Mouse (Mus musculus) heart, embryonic 11.5 days (tissue): ENCODE measurements around the gene Mef2a. TPM values are rescaled to one million over a fixed set of nuclear protein-coding genes. Genes with fewer than 3 reads are reported as not detected.

ENCODE experiments used
- ATAC-seq: fragments of 200-750 bp; cut with Nextera tagmentation; replicated peaks from 2 replicates; pipeline ENCODE4 v1.8.0; 2017; ENCODE audit warnings: moderate library complexity; ENCODE audit not compliant: insufficient number of reproducible peaks, low FRiP score, low TSS enrichment
- H3K27ac ChIP-seq: fragments of 300-500 bp; sonication (generic); 2 replicates; pipeline ENCODE4 v1.5.1; 2014; ENCODE audit warnings: mild to moderate bottlenecking, low read depth, low read length
- H3K27me3 ChIP-seq: fragments of 300-500 bp; sonication (generic); 2 replicates; pipeline ENCODE4 v1.6.1; 2014; ENCODE audit warnings: mild to moderate bottlenecking, low read length, mixed read lengths; ENCODE audit not compliant: control insufficient read depth, insufficient read depth
- H3K36me3 ChIP-seq: fragments of 300-500 bp; sonication (generic); 2 replicates; pipeline ENCODE4 v1.6.1; 2014; ENCODE audit warnings: mild to moderate bottlenecking, low read length, moderate library complexity, mixed read lengths; ENCODE audit not compliant: control insufficient read depth, insufficient read depth
- H3K4me1 ChIP-seq: fragments of 300-500 bp; sonication (generic); 2 replicates; pipeline ENCODE4 v1.6.1; 2014; ENCODE audit warnings: low read length; ENCODE audit not compliant: control insufficient read depth, insufficient read depth
- H3K4me2 ChIP-seq: fragments of 300-500 bp; sonication (generic); 2 replicates; pipeline ENCODE4 v1.6.1; 2014; ENCODE audit warnings: mild to moderate bottlenecking, moderate library complexity
- H3K4me3 ChIP-seq: fragments of 300-500 bp; sonication (generic); 2 replicates; pipeline ENCODE4 v1.5.1; 2014; ENCODE audit warnings: low read depth, low read length
- H3K9ac ChIP-seq: fragments of 300-500 bp; sonication (generic); 2 replicates; pipeline ENCODE4 v1.6.1; 2014; ENCODE audit warnings: mild to moderate bottlenecking, low read depth, low read length, moderate library complexity
- H3K9me3 ChIP-seq: fragments of 300-500 bp; sonication (generic); replicated peaks from 2 replicates; pipeline ENCODE4 v1.6.1; 2016; ENCODE audit warnings: low read length; ENCODE audit not compliant: control insufficient read depth
- WGBS: fragments of 180-500 bp; shearing (Covaris S2); extraction: QIAGEN DNeasy Blood & Tissue Kit; methylation state at CpG from one replicate; pipeline ENCODE4 v1.1.7; 2014; ENCODE audit not compliant: insufficient replicate concordance; 5-methylcytosine and 5-hydroxymethylcytosine counted together
- polyA plus RNA-seq: library from polyadenylated mRNA; unstranded; fragments of >200 nt; fragmentation: Nextera tagmentation; extraction: Ambion mirVana; gene quantifications from 2 replicates; pipeline ENCODE4 v1.2.1, GENCODE M21; 2014

Gene Mef2a
- polyA plus RNA-seq, 1 experiment from 2014 or later, result 66.4 TPM

GRCm38 (mm10) chr7:67217025-67217424 is 155.6 kb downstream of the Mef2a start:
- Histone ChIP-seq H3K9ac (no peak overlapping the region), H3K9me3 (no peaks in the 10 kb centered on the region), H3K27ac (no peak overlapping the region), H3K4me2 (no peak overlapping the region), H3K4me1 (peaks cover 15% of the 10 kb centered on the region), H3K4me3 (no peak overlapping the region), H3K27me3 (no peaks in the 10 kb centered on the region), H3K36me3 (no peaks in the 10 kb centered on the region)
- 74% methylated on average over 3 of the region's 3 CpGs for WGBS
- ATAC-seq, result no peak

- Histone ChIP-seq H3K9ac (no peak overlapping the region), H3K9me3 (no peaks in the 10 kb centered on the region), H3K4me2 (no peak overlapping the region), H3K4me1 (peaks cover 19% of the 10 kb centered on the region), H3K4me3 (no peak overlapping the region), H3K36me3 (no peaks in the 10 kb centered on the region), H3K27ac (no peak overlapping the region), H3K27me3 (no peaks in the 10 kb centered on the region)
- WGBS, result 40% methylated on average over 6 of the region's 6 CpGs
- ATAC-seq, result no peak
Observed at GRCm38 (mm10) chr7:67216351-67216750, 156.3 kb downstream of the Mef2a start.

DNA sequence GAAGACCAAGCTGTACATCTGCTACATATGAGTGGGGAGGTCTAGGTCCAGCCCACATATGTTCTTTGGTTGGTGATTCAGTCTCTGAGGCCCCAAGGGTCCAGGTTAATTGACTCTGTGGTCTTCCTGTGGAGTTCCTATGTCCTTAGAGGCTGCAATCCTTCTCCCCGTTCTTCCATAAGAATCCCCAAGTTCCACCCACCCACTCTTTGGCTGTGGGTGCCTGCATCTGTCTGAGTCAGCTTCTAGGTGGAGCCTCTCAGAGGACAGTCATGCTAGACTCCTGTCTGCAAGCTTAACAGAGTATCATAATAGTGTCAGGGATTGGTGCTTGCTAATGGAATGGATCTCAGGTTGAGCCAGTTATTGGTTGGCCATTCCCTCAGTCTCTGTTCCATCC is 159.1 kb downstream of the Mef2a start:
- WGBS, result 79% methylated on average over 1 of the region's 1 CpGs

GRCm38 (mm10) chr7:67211971-67212370 is 160.7 kb downstream of the Mef2a start:
- Histone ChIP-seq H3K27me3 (no peaks in the 10 kb centered on the region), H3K27ac (no peak overlapping the region), H3K4me2 (no peak overlapping the region), H3K36me3 (no peaks in the 10 kb centered on the region), H3K9me3 (no peaks in the 10 kb centered on the region), H3K4me3 (no peak overlapping the region), H3K4me1 (peaks cover 24% of the 10 kb centered on the region), H3K9ac (no peak overlapping the region)
- no peak for ATAC-seq
- WGBS, result 66% methylated on average over 4 of the region's 4 CpGs

More for the DNA sequence above, 159.1 kb downstream of the Mef2a start:
- H3K4me2 ChIP-seq, result no peak overlapping the region
- H3K4me3 ChIP-seq, result no peak overlapping the region
- H3K9me3 ChIP-seq, result no peaks in the 10 kb centered on the region
- H3K4me1 ChIP-seq, result peaks cover 28% of the 10 kb centered on the region
- no peaks in the 10 kb centered on the region for H3K36me3 ChIP-seq
- no peak overlapping the region for H3K9ac ChIP-seq
- H3K27me3 ChIP-seq, result no peaks in the 10 kb centered on the region
- H3K27ac ChIP-seq, result no peak overlapping the region
- no peak for ATAC-seq

- peak overlapping the region; percentile 66 for H3K27ac ChIP-seq
- no peak for ATAC-seq
- no peaks in the 10 kb centered on the region for H3K9me3 ChIP-seq
- H3K4me1 ChIP-seq, result peaks cover 21% of the 10 kb centered on the region
- H3K4me2 ChIP-seq, result no peak overlapping the region
- H3K4me3 ChIP-seq, result no peak overlapping the region
- H3K9ac ChIP-seq, result no peak overlapping the region
- WGBS, result 56% methylated on average over 6 of the region's 6 CpGs
- no peaks in the 10 kb centered on the region for H3K36me3 ChIP-seq
- H3K27me3 ChIP-seq, result no peaks in the 10 kb centered on the region
Observed at GRCm38 (mm10) chr7:67211341-67211740, 161.3 kb downstream of the Mef2a start.

DNA sequence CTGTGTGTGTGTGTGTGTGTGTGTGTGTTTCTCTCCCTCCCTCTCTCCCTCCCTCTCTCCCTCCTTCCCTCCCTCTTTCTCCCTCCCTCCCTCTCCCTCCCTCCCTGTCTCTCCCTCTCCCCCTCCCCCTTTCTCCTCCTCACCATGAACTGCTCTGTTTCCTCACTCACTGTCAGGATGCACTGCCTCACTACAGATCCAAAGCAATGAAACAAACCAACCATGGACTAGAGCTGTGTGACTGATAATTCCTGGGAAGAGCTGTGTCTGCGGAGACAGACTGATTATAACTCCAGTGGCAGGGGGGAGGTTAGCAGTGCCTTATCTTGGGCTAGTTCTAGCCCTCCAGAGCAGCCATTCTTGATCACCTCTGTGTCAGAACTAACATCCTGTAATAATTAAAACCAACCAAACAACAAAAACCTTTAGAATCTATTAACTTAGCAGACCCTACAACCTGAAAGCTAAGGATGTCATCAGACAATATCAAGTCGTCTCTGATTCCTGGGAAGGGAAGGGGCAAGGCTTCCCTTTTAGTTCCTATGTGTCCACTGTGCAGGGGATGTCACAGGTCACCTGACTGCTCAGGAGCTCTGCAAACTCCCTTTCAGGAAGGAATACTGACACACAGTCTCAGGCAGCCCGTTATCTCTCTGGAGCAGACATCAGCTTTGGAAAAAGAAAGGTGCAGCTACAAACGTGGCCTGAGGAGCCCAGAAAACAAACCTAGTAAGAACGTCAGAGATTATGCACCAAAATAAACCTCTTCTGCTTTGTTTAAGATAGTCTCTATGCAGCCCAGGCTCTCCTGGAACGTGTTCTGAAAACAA is 162.4 kb downstream of the Mef2a start:
- no peaks in the 10 kb centered on the region for H3K36me3 ChIP-seq
- H3K4me1 ChIP-seq, result peaks cover 16% of the 10 kb centered on the region
- H3K4me3 ChIP-seq, result no peak overlapping the region
- no peaks in the 10 kb centered on the region for H3K9me3 ChIP-seq
- H3K4me2 ChIP-seq, result no peak overlapping the region
- H3K27ac ChIP-seq, result peak overlapping the region; percentile 66; the same call in 1 of the 2 replicates
- H3K27me3 ChIP-seq, result no peaks in the 10 kb centered on the region
- no peak overlapping the region for H3K9ac ChIP-seq
- 25% methylated on average over 6 of the region's 6 CpGs for WGBS
- peak; percentile 76; the same call in 1 of the 2 replicates for ATAC-seq

DNA sequence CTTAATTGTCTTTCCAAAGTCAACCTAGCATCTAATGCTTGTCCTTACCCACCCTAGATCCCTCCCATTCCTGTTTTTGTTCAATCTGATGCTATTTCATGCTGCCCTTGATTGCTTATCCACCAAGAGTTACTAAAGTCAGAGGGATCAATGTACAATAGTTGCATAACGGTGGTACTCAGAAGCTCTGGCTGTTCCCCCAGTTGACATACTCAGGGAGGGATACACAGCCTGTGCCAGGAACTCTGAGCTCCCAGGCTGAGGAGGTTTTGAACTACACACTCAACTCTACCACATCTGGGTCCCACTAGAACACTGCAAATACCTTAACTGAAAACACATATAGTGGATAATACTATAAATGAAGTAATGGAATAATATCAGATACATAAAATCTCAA is 164.3 kb downstream of the Mef2a start:
- WGBS, result 74% methylated on average over 1 of the region's 1 CpGs
- Histone ChIP-seq H3K9ac (no peak overlapping the region), H3K27ac (no peak overlapping the region), H3K4me1 (peaks cover 16% of the 10 kb centered on the region), H3K4me2 (no peak overlapping the region), H3K9me3 (no peaks in the 10 kb centered on the region), H3K4me3 (no peak overlapping the region), H3K36me3 (no peaks in the 10 kb centered on the region), H3K27me3 (no peaks in the 10 kb centered on the region)
- no peak for ATAC-seq

DNA sequence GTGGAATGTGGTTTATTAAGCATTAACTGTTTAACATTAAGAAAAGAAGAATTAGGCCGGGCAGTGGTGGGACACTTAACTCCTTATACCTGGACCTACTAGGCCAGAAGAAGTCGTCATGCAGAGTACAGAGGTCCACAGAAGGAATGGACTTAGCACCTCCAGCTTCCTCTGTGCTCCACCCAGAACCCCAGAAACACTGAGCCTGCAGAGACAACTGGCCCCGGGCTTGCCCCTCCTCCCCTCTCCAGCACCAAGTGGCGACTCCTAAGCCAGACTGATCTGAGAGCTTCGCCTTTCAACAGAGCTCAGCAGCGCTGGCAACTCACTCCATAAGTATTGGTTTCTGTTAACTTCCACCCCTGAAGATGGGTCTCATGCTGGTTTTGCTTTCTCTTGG is 165.0 kb downstream of the Mef2a start:
- Histone ChIP-seq H3K27me3 (no peaks in the 10 kb centered on the region), H3K4me3 (no peak overlapping the region), H3K9ac (no peak overlapping the region), H3K36me3 (no peaks in the 10 kb centered on the region), H3K4me2 (no peak overlapping the region), H3K27ac (no peak overlapping the region), H3K4me1 (peaks cover 16% of the 10 kb centered on the region), H3K9me3 (no peaks in the 10 kb centered on the region)
- ATAC-seq, result no peak
- WGBS, result 37% methylated on average over 6 of the region's 6 CpGs

- Histone ChIP-seq H3K36me3 (no peaks in the 10 kb centered on the region), H3K27ac (no peak overlapping the region), H3K9ac (no peak overlapping the region), H3K4me1 (peaks cover 13% of the 10 kb centered on the region), H3K4me2 (no peak overlapping the region), H3K9me3 (no peaks in the 10 kb centered on the region), H3K27me3 (no peaks in the 10 kb centered on the region), H3K4me3 (no peak overlapping the region)
- ATAC-seq, result no peak
- WGBS, result 67% methylated on average over 10 of the region's 10 CpGs
Observed at GRCm38 (mm10) chr7:67206496-67206895, 166.2 kb downstream of the Mef2a start.
